In genomic region chr6:38785747-38786146, GRCm38 (mm10) we compare ENCODE assay signal across 11 mouse cellular contexts.
DNase-seq lines count a peak whose midpoint lies in the region; ATAC-seq lines count a peak whose summit lies in the region.
"Had no signal": no experiment of that assay in that cellular context is flagged by ENCODE, and none has a peak within 500 bp of the region (broad histone marks: within the 10 kb centered on the region; RNA-seq: fewer than 3 reads in every experiment).

No protein-coding gene starts in this region.

- no peaks in the 10 kb centered on the region for H3K27me3 ChIP-seq in forebrain, embryonic 13.5 days
- no peaks in the 10 kb centered on the region for H3K27me3 ChIP-seq in forebrain, embryonic 11.5 days (ENCODE audit: control insufficient read depth, insufficient read depth, low read length)
- H3K27me3 ChIP-seq in intestine, embryonic 16.5 days (replicated peaks; ENCODE audit: control insufficient read depth, insufficient read depth, low read length) = no peaks in the 10 kb centered on the region
- H3K27me3 ChIP-seq in intestine, embryonic 15.5 days (replicated peaks) = no peaks in the 10 kb centered on the region

- 55% methylated on average over 1 of the region's 1 CpGs for WGBS in forebrain, embryonic 13.5 days
- 81% methylated on average over 1 of the region's 1 CpGs for WGBS in forebrain, embryonic 11.5 days
- 57% methylated on average over 1 of the region's 1 CpGs for WGBS in intestine, embryonic 16.5 days
- WGBS in intestine, embryonic 15.5 days = 56% methylated on average over 1 of the region's 1 CpGs

- H3K36me3 ChIP-seq in forebrain, embryonic 13.5 days (ENCODE audit: poor library complexity, severe bottlenecking) = no peaks in the 10 kb centered on the region
- H3K36me3 ChIP-seq in forebrain, embryonic 11.5 days (ENCODE audit: control insufficient read depth, insufficient read depth, low read length) = no peaks in the 10 kb centered on the region
- H3K36me3 ChIP-seq in intestine, embryonic 16.5 days (ENCODE audit: control insufficient read depth, insufficient read depth, low read length) = no peaks in the 10 kb centered on the region
- no peaks in the 10 kb centered on the region for H3K36me3 ChIP-seq in intestine, embryonic 15.5 days

- H3K4me3 ChIP-seq in forebrain, embryonic 13.5 days = no peak overlapping the region
- H3K4me3 ChIP-seq in forebrain, embryonic 11.5 days (ENCODE audit: low read depth, low read length) = no peak overlapping the region
- no peak overlapping the region for H3K4me3 ChIP-seq in intestine, embryonic 16.5 days (ENCODE audit: low read length)
- no peak overlapping the region for H3K4me3 ChIP-seq in intestine, embryonic 15.5 days (replicated peaks)

- H3K9me3 ChIP-seq in forebrain, embryonic 13.5 days (replicated peaks) = no peaks in the 10 kb centered on the region
- no peaks in the 10 kb centered on the region for H3K9me3 ChIP-seq in forebrain, embryonic 11.5 days (ENCODE audit: control insufficient read depth, low read length)
- H3K9me3 ChIP-seq in intestine, embryonic 16.5 days (ENCODE audit: control insufficient read depth, low read length) = no peaks in the 10 kb centered on the region
- H3K9me3 ChIP-seq in intestine, embryonic 15.5 days = no peaks in the 10 kb centered on the region

- no peak overlapping the region for H3K4me2 ChIP-seq in forebrain, embryonic 13.5 days
- H3K4me2 ChIP-seq in forebrain, embryonic 11.5 days (ENCODE audit: low read depth, low read length, severe bottlenecking) = no peak overlapping the region
- no peak overlapping the region for H3K4me2 ChIP-seq in intestine, embryonic 16.5 days (ENCODE audit: low read depth, low read length)
- H3K4me2 ChIP-seq in intestine, embryonic 15.5 days (replicated peaks) = no peak overlapping the region

- ATAC-seq in forebrain, embryonic 13.5 days = no peak
- no peak for ATAC-seq in forebrain, embryonic 11.5 days (replicated peaks; ENCODE audit: low FRiP score)
- ATAC-seq in intestine, embryonic 16.5 days = no peak
- no peak for ATAC-seq in intestine, embryonic 15.5 days
- peak; percentile 22 for ATAC-seq in inflammation-experienced regulatory T-cells, adult 6 months

- no peak overlapping the region for H3K9ac ChIP-seq in forebrain, embryonic 13.5 days
- H3K9ac ChIP-seq in forebrain, embryonic 11.5 days (ENCODE audit: low read length) = no peak overlapping the region
- no peak overlapping the region for H3K9ac ChIP-seq in intestine, embryonic 16.5 days (ENCODE audit: low read depth, low read length)
- no peak overlapping the region for H3K9ac ChIP-seq in intestine, embryonic 15.5 days

- H3K4me1 ChIP-seq in forebrain, embryonic 13.5 days = peaks cover 18% of the 10 kb centered on the region
- no peaks in the 10 kb centered on the region for H3K4me1 ChIP-seq in forebrain, embryonic 11.5 days (replicated peaks; ENCODE audit: control insufficient read depth, insufficient read depth, low read length)
- peaks cover 19% of the 10 kb centered on the region for H3K4me1 ChIP-seq in intestine, embryonic 16.5 days (ENCODE audit: control insufficient read depth, insufficient read depth, low read length)
- H3K4me1 ChIP-seq in intestine, embryonic 15.5 days (replicated peaks) = peaks cover 12% of the 10 kb centered on the region

- H3K27ac ChIP-seq in forebrain, embryonic 13.5 days = 0 out of 2 replicates have a peak overlapping the region, but pooled peaks have one; percentile 0
- no peak overlapping the region for H3K27ac ChIP-seq in forebrain, embryonic 11.5 days (ENCODE audit: low read depth, low read length)
- H3K27ac ChIP-seq in intestine, embryonic 16.5 days (ENCODE audit: low read length) = peak overlapping the region; percentile 18; the same call in 1 of the 2 replicates
- no peak overlapping the region for H3K27ac ChIP-seq in intestine, embryonic 15.5 days

- no peak for DNase-seq in forebrain, embryonic 11.5 days (ENCODE audit: low spot score)
- peak; percentile 45 for DNase-seq in cerebellum, adult 11-12 months
- no peak for DNase-seq in thymus, postnatal 0 days (ENCODE audit: low spot score)
- no peak for DNase-seq in gastrocnemius, postnatal 25 days
- DNase-seq: heart, postnatal 36 days; kidney, postnatal 36 days; spleen, adult 18-20 months had no signal

Comparison
In these comparisons a context has a peak if more than half of its experiments do, and no peak if none do; other contexts are left out.
1. H3K27ac ChIP-seq: peak in forebrain, embryonic 13.5 days (single experiment) and intestine, embryonic 16.5 days (single experiment); none in forebrain, embryonic 11.5 days (single experiment) and intestine, embryonic 15.5 days (single experiment).